Mouse (Mus musculus) lung, postnatal 0 days (tissue): Measurements from ENCODE around the gene Pck1.

Experiments used
- CTCF ChIP-seq: IDR thresholded peaks from 2 replicates; pipeline ENCODE4 v1.5.1; 2016; ENCODE audit warnings: antibody characterized with exemption, mild to moderate bottlenecking
- EP300 ChIP-seq: IDR thresholded peaks from 2 replicates; pipeline ENCODE4 v1.6.1; 2016; ENCODE audit warnings: antibody characterized with exemption, mild to moderate bottlenecking, control low read depth

GRCm38 (mm10) chr2:173183311-173183710 is 30.5 kb downstream of the Pck1 start:
- TF ChIP-seq CTCF = no peak
- no peak for TF ChIP-seq EP300
